Mouse (Mus musculus): ENCODE measurements around the gene Trmt112.

Gene Trmt112

DNA sequence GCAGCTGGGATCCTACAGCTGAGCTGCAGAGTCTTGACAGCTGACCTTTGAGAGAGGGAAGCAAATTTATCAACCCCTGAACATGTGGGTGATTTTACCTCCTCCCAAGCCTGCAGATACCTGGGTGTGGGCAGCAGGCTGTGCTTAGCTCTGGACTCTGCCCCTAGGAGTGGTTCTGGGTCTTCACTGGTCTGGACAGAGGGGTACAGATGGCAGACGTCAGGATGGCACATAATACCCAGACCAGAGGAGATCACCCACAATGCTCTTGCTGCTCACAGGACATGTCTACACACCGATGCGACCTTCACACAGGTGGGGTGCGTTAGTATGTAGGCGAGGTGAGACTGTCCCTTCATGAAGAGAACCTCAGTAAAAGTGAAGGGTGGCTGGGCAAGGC, 40.0 kb downstream of the Trmt112 start:
- no peak for DNase-seq (ENCODE audit: low read depth)

DNA sequence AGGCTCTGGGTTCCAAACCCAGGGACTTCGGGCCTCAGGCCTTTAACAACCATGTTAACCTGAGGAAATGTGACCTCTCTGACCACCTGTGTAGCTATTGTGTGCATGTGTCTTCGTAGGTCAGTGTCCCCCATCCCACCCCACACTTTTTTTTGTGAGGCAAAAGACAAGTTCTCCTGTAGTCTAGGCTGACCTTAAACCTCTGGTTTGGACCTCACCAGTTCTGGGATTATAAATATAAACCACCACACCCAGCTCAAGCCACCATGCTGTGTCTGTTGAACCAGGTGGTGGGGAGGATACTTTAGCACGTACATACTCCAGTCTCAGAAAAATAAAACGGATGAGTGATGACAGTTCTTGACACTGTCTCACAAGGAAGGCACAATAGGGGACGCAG, 40.5 kb downstream of the Trmt112 start:
- DNase-seq (ENCODE audit: low read depth): no peak

DNA sequence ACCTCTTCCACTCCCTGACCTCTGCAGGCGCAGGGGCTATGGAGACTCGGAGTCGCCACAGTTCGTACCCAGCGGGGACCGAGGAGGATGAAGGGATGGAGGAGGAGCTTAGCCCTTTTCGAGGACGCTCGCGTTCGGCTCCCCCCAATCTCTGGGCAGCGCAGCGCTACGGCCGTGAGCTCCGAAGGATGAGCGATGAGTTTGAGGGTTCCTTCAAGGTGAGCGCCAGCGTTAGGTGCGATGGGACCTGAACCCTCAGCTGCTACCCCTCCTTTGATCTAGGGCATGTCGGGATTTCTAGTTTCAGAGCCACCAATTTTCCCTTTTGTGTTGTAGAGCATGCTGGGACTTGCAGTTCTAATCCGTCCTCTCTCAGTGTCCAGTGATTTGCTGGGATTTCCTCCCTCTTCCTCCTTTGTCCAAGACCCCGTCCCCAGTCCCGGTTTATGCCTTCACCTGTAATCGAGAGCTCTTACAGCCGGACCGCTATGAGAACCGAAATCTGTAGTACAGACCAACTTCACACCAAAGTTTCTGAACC, 41.2 kb downstream of the Trmt112 start:
- DNase-seq (ENCODE audit: low read depth): peak; percentile 63

- peak; percentile 96 for DNase-seq (ENCODE audit: low read depth)
Observed at GRCm38 (mm10) chr19:6951381-6951968, 42.0 kb downstream of the Trmt112 start.

DNA sequence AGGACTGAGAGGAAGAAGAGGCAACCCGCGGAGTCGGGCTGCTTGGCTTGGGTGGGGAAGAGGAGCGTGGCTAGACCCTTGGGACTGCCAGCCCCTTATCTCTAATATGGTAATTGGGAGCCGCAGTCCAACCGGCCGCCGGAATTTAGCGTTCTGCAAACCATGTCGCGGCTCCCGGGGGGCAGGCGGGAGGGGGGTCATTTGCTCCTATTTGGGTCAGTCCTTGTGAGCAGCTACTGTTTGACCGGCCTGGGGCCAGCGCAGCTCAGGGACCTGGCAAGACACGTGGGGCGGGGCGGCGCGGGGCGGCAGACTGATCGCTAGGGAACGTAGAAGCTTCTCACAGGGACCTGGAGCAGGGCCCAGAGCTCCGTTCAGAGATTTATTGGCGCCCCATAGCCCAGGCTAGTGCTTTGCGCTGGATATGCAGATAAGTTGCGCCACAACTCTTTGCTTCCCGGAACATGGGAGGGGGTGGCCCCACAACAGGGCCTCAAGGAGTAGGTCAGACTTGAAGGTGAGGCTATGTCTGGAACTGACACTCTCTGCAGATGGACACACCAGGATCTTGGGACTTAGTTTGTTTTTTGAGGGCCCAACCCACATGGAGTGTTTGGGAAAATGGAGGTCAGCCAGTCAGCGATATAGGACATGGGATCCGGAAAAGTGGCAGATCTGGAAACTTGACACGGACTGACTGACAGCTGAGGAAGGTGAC, 42.7 kb downstream of the Trmt112 start:
- peak; percentile 74 for DNase-seq (ENCODE audit: low read depth)

GRCm38 (mm10) chr19:6952712-6953037, 43.2 kb downstream of the Trmt112 start:
- peak; percentile 84 for DNase-seq (ENCODE audit: low read depth)

- no peak for DNase-seq (ENCODE audit: low read depth)
Observed at GRCm38 (mm10) chr19:6954046-6954445, 44.5 kb downstream of the Trmt112 start.

DNA sequence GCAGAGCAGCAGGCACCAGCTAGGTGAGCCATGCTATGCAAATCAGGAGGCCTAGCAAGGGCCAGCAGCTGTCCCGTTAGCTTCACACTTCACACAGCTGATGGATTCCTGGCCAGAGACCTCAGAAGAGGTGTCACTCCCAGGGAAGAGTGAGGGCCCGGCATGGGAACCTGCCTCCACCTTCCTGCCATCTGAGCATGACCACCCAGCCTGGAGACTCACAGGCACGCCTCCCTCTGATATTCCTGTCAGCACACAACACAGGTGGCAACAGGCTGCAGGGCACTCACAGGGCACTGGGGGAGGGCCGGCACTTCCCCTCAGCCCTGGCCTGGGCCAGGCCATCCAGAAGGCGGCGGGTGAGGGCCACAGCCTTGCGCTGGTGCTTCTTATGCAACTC, 45.9 kb downstream of the Trmt112 start:
- DNase-seq (ENCODE audit: low read depth): no peak

DNA sequence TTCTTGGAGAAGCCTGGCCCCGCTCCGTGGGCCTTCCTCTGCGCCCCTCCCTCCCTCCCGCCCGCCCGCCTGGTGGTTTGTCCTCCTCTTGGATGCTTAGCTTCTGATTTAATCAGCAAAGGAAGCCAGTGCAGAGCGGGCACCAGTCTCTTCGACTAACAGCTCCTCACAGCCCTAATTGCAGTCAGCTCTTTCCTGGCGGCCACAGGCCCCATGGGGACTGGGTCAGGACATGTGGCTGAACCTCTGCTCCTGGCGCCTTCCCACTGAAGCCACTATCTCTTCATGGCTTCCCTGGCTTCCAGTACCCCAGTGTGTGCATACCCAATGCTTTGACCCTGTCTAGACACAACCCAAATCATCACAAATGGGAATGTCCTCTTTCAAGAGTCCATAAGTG, 47.0 kb downstream of the Trmt112 start:
- DNase-seq (ENCODE audit: low read depth): no peak
